Mouse (Mus musculus): ENCODE measurements around the gene Gm29106. TPM values are rescaled to one million over a fixed set of nuclear protein-coding genes. Genes with fewer than 3 reads are reported as not detected.

The Gm29106 gene
- 0.04 TPM in 1 of 2 replicates, not detected in the other for polyA plus RNA-seq (2021; fragmentation: Nextera tagmentation)
- long read RNA-seq, experiment 1, result 0 reads
- long read RNA-seq, experiment 2, result 0 reads

DNA sequence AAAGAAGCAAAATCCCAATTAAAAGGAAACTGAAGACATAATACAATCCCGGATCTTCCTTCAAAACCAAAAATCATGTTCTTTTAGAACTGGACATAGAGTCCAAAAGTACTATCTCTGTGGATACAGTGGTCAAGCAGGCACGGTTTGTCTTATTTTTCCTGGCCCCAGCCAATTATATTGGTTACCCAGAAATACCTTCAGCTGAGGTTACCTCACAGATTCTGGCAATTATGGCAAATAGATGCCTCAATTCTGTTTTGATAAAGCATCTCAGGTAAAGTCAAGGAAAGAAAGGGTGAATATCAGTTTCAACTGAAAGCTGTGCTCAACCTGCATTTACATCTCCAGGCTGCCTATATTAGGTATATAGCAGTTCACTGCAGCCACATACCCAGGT lies at the start of gene Gm29106:
Gm29106 (plus strand) TSS at position 301 of the 400 bp plus-strand sequence.

Other genes with a start within 250 kb of the Gm29106 start
- not detected in 2 replicates for gene Gm28168, start 248.5 kb upstream of the Gm29106 start, polyA plus RNA-seq (2021; fragmentation: Nextera tagmentation)
- gene Gm7145, start 210.6 kb upstream of the Gm29106 start, polyA plus RNA-seq (2021; fragmentation: Nextera tagmentation), result not detected in 2 replicates
- gene Tsn, start 135.2 kb downstream of the Gm29106 start, polyA plus RNA-seq (2021; fragmentation: Nextera tagmentation), result 150 and 192 TPM in 2 replicates
- gene Nifk, start 145.3 kb downstream of the Gm29106 start, polyA plus RNA-seq (2021; fragmentation: Nextera tagmentation), result 26.1 and 28.8 TPM in 2 replicates
- 27.5 and 33.3 TPM in 2 replicates for gene Clasp1, start 212.5 kb downstream of the Gm29106 start, polyA plus RNA-seq (2021; fragmentation: Nextera tagmentation)